Mouse (Mus musculus): ENCODE data around the gene Tfap2c.
A peak's percentile ranks its signal among the peaks of the same experiment; 100 is the strongest.

Tfap2c gene

DNA sequence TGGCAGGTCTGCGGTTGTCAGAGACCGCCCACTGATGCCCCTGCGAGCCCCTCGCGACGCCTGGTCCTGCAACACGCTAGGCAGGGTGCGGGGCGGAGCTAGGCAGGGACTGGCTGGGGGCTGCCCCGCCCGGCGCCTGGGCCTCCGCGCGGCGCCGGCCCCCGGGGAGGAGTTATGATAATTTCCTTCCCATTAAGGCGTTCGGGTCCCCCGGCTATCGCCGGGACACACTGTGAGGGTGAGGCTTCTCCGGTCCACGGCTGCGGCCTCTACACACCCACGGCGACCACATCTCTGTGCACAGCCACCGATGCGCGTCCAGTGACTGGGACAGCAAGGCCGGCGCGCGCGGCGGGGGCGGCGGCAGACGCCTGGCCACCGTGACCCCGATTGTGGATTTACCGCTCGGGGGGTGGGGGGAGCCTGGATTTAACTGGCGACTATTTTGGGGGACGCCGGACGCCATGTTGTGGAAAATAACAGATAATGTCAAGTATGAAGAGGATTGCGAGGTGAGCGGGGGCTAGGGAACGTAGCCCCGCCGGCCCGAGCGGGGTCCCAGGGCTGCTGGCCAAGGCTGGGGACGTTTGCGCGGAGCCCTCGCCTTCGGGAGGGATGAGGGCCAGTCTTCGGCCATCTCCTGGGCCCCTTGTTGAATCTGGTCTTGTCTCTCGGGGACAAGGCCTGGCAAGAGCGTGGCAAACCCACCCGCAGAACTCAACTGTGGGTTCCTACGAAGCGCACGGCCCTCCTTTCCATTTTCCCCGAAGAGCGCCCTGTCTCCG is at the start of gene Tfap2c:
Gene Tfap2c (plus strand): TSS at position 223 of the 785 bp plus-strand sequence.
- DNase-seq (ENCODE audit: low spot score) = no peak

DNA sequence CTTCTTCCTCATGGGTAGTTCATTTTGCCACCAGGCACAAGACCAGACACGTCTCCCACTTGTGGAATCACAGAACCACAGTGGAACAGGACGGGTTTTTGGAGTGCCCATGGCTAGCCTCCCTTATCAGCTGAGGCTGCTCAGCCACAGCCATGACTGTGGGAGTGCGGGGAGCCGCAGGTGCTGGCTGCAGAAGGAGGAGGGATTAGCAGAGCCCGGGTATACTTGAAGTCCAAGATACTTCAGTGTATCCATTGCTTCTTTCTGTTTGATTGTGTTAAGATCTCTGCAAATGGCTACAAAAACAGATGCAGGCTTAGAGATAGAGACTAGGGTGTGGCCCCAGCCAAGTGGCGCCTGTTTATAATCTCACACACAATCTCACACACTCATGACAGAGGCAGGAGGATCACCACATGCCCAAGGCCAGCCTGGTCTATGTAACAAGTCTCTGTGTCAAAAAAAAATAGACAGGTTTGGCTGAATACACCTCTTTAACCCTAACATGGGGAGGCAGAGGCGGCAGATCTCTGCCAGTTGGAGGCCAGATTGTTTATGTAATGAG is 48.6 kb upstream of the Tfap2c start:
- no peak for DNase-seq (ENCODE audit: low spot score)

DNA sequence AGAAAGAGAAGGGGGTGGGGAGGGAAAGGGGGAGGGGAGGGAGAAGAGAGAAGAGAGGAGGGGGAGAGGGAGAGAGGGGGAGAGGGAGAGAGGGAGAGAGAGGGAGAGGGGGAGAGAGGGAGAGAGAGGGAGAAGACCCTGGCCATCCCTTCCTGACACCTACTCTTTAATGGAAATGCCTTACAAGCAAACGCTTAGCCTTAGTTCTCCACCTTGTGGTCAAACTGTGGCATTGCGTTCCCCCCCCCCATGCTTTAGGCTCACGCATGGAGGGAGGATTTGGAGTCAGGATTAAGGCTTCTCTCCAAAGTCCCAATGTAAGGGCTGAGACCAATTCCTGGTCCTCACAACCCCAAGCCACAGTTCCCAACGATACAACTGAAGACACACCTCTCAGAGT is 48.1 kb upstream of the Tfap2c start:
- no peak for DNase-seq (ENCODE audit: low spot score)

DNA sequence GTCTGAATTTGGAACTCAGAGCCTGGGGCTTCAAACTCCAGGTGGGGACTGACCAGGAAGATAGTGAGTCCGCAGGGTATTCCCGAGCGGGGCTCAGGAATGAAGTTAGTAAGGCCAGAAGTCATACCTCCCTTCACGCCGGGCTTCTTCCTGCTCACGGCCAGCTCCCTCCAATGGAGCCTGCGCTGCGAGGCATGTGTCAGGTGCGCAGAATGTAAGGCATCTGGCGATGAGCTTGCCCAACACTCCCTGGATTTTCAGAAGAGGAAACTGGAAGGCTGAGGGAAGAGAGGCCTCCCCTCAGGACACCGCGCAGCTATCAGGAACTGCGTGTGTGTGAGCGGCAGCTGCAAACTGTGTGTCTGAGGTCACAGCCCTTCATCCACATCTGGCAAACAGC is 47.2 kb upstream of the Tfap2c start:
- no peak for DNase-seq (ENCODE audit: low spot score)

DNA sequence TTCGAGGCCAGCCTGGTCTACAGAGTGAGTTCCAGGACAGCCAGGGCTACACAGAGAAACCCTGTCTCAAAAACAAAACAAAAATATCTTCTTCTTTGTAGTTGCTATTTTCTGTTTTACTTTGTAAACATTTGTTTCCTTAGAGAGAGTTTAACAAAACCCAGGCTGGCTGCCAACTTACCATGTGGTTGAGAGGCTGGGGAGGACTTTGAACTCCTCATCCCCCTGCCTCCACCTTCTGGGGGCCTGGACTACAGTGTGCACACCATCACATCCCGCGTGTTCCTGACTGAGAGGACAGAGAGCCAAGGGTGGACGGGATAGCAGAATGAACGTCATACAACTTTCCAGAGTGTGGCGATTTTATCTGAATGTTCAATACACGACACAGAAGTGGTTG is 43.3 kb upstream of the Tfap2c start:
- DNase-seq (ENCODE audit: low spot score) = no peak

DNA sequence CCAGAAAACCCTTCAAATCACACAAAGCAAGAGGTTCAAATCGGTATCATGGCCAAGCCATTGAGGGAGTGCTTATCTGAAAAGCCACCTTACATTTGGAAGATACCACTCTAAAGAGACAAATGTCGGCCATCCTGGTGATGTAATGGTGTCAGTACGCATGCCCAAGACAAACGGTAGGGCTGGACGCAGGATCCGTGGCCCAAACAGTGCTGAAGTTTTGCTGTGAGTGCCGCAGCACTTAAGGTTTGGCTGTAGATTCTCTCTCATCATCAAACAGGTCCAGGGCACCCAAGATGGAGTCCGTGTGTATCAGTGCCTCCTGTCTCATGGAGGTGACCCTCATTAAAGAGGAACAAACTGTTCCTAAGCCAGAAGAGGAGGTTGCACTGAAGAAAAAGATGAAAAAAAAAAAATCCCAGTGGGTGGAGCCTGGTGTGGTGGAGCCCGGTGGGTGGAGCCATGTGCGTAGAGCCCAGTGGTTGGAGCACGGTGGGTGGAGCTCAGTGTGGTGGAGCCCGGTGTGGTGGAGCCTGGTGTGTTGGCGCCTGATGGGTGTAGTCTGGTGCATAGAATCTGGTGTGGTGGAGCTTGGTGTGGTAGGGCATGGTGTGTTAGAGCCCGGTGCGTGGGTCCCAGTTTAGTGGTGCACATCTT is 39.2 kb upstream of the Tfap2c start:
- no peak for DNase-seq (ENCODE audit: low spot score)

DNA sequence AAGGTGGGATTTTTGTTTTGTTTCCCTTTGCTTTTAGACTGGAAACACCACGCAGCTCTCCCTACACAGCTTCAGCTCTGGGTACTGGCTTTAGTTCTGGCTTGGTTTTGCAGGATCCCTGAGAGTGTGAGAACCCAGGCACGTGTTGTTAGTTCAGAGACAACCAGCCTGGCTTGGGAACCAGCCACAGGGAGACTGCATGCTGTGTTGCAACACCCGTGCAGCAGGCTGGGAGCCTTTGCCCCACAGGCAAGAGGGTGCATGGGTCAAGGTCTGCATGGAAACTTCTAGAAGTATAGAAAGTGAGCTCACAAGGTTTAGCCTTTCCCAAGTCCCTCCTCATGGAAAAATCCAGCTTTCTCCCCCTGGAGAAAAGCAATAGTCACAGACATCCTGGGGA is 38.5 kb upstream of the Tfap2c start:
- DNase-seq (ENCODE audit: low spot score) = no peak

DNA sequence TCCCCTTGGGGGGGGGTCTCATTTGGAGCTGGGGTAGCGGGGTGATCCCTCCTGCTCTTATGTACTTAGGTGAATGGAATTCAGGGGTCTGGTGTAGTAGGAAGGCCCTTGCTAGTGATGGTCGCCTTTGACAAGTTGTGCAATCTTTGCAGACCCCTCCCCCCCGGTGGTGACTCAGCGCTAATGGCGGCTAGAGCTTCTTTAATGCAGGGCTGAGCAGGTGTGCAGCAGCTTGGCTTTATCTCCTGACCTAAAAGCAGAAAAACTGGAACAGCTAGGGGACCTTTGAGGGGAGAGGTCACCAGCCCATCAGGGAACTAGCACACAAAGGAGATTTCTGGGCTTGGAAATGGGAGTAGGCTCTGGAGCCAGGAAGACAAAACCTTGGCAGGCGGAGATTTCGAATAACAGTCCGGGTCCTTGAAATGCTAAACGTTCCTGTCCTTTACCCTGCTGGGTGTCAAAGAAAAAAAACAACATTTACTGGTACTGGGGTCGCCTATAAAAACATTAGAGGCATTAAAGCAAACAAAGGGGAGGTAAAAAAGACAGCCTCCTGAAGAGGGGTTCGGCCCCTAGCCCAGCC is 32.9 kb upstream of the Tfap2c start:
- DNase-seq (ENCODE audit: low spot score) = no peak

DNA sequence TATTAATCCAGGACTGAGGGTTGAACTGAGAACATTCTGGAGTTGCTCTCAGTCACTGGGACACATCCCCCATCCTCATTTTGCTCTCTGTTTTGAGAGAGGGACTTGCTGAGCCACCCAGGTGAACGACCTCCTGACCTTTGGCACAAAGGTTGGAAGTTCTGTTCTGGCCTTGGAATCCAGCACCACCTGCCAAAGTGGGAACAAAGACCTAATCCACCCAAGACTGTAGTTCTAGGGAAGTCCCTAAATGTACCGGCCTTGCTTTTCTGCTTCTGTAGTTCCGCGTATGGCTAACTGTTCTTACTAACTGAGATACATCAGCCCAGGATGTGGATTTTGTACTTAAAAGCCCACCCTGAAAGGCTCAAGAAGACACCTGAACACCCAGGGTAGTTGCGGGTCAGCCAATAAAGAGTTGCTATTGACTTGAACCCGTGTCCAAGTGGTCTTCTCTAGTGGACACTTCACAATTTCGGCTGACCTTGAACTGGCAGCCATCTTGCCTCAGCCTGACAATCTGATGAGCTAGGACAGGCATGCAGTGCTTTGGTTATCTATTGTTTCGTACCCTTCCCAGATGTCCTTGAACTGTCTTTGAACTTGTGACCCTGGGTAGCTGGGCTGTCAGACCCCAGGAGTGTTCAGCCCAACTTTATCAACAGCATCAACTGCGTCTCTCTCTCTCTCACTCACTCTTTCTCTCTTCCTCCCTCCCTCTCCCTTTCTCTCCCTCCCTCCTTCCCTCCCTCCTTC is 28.6 kb upstream of the Tfap2c start:
- no peak for DNase-seq (ENCODE audit: low spot score)

DNA sequence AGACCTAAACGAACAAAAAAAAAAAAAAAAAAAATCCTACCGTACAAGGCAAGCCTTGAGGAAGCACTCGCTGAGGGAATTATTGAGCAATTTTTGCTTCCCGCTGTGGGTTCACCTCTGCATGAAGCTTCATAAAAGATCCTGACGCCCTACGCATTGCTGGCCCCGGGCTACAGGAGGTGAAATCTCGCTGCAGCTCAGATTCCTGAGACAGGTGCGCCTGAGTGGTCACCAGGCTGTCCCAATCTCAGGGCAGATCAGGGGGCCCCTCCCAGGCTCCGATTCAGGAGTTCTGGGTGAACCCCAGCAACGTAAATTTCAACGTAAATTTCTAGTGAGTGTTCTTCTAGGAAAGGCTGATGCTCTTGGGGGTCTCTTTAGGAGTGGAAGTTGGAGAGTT is 26.9 kb upstream of the Tfap2c start:
- no peak for DNase-seq (ENCODE audit: low spot score)

DNA sequence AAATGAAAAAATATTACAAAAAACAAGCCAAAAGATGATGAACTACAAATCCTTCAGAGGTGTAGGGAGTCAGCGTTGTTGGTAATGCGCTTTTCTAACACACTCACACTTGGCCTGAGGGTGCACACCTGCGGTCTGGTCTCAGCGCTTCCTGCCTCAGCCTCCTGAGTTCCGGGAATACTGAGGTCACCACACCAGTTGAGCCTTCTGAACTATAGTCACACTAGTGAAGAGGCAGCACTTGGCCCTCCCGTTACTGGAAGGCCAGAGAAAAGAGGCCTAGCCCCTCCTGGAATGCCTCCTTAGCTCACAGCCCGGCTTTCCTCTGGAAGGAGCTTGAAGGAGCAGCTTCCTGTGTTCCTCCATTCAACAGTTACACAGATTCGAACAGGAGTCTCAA is 22.2 kb upstream of the Tfap2c start:
- no peak for DNase-seq (ENCODE audit: low spot score)

DNA sequence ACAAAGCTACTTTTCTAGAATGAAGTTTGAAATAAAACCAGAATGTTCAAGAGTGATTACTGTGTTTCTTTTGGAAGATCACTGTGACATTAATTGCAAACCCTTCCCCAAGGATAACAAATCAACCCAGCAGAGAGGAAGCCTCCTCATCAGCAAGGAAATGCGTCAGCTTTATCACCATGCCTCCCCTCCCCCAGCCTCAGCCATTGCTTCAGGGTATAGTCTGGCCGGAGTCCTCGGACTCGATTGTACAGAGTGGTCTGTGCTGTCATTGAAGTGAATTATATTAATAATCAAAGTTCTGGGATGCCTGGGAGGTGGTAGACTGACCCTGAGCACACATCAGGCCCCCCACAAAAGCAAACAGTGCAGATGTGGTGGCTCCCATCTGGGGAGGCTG is 5.4 kb upstream of the Tfap2c start:
- DNase-seq (ENCODE audit: low spot score) = no peak

DNA sequence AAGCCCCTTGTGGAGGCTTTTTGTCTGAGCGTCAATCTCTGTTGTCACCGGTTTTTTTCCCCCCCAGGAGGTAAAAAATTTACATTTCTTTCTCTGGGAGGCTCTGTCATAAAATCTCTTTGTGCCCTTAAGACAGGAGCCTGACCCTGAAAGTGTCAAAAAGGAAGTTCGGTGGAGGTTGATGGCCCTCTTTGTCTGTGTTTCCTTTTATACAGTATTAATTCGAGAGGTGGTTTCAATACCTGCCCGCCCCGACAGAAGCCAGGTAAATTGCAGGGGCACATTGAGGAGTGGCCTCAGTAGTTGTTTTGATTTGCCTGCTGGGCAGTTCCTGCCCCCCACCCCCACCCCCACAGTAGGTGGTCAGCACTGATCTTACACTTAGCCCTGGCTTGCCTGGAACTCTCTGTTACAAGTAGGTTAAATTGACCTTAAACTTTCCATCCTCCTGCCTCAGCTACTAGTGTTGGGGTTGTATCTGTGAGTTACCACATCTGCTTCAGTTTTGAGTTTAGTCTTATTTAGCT is 4.7 kb upstream of the Tfap2c start:
- no peak for DNase-seq (ENCODE audit: low spot score)

DNA sequence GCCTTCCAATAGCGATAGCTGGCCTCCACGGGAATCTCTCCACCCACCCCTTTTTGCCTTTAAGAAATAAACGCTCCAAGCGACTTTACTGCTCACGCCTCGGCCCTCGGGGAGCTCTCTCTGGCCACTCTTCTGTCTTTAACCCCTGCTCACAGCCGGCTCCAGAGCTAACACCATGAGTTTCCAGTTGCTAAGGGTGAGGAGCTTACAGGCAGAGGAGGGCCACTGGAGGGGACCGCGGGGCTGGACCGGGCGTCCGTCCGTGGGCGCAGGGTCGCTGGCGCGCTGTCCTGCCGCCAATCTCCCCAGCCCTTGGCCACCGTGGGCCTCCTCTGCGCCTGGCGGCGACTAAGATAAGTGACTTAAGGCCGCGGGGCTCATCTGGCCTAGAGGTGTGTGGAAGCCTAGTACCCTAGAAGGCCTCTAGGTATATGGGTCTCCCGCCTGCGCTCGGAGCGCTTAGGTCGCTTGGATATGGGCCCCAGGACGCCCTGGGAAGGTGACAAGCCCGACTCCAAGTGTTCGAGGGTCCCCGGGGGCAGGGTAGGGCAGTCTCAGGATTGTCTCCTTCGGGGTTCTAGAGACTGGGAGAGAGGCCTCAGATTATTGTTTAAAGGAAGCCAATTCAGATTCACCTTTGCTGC is 3.7 kb upstream of the Tfap2c start:
- no peak for DNase-seq (ENCODE audit: low spot score)

DNA sequence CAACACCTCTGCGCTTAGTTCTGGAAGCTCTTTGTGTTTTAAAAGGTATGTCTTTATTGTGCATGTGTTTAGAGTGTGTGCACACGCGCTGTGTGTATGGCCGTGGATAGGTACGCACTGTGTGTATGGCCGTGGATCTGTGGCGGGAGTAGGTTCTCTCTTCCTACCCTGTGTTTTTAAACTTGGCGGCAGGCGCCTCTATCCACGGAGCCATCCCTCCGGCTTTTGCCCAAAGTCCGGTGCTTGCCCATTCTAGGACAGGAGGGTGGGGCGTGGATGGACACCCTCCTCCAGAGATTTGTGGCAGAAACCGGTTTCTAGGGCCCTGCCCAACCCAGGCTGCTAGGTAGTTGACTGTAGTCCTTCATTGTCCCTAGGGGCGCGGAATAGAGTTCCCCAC is 2.8 kb upstream of the Tfap2c start:
- no peak for DNase-seq (ENCODE audit: low spot score)

DNA sequence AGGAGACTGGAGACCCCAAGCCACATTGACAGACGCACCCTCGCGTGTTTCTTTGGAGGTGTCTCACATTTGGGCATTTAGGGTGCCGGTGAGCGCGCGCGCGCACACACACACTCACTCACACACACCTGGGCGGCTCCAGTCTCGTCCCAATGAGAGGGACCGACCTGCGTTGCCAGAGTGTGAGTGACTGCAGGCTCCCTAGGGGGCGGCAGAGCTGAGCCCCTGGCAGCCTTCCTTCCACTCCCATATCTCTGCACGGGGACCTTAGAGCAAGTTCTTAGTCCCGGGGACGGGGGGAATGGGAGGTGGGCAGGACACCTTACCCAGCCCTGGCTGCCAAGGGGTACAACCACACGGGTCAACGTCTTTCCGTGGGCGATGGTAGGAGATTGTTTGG is 2.3 kb upstream of the Tfap2c start:
- no peak for DNase-seq (ENCODE audit: low spot score)

DNA sequence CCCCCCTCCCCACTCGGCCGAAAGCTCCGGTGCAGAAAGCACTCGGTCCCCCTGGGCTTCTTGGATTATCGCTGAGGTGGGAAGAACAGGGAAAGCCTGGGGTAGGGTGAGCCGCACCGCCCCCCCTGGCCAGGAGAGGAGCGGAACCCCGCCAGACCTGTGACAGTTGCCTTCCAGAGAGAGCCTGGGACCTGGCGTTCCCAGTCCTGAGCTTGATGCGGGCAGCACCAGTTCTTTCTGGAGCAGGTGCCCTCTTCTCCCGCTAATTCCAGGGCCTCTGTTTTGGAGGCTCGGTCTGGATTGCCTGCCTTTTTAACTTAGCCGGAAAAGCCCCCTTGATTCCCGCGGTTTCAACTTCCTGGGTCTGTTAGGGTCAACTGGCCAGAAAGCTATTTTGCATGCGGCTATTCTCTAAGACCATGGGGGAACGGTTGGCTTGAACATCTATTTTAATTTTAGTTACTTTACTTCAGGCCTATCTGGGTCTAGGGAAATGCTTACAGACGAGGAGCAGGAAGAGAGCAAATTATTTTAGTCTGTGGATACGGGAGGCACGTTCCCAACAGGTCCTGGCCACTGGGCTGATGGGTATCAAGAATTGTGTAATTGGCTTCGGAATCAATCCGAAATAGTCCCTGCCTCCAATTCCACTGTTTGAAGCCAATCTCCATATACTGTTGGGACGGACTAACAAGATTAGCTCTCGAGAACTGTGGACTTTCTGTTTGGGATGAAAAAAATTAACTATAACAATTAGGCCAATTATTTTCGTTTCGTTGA is 1.4 kb upstream of the Tfap2c start:
- no peak for DNase-seq (ENCODE audit: low spot score)

DNA sequence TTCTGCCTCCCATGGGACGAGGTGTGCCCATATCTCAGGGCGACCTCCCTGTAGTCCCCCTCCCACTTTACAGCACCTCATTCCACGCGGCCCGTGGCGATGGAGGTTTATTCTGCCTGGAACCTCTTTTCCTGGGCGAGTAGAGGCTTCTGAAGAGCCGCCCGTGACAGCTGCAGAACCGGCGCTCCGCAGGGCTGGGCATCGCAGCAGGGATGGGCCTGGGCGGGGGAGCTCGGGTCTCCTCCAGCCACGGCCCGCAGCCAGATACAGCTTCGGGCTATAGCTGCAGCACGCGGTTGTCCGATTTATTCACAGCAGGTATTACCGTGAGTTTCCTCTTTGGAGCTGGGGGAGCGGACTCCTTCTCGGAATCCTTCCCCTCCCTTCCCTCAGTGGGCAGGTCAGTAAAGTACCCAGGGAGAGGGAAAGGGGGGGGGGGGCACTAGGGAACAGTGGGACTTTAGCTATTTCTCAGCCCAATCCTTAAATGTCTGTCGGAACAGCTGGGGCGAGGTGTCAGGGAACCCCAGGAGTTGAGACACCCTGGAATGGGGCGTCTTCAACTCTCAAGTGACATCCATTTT is 629 bp upstream of the Tfap2c start:
- DNase-seq (ENCODE audit: low spot score) = no peak

DNA sequence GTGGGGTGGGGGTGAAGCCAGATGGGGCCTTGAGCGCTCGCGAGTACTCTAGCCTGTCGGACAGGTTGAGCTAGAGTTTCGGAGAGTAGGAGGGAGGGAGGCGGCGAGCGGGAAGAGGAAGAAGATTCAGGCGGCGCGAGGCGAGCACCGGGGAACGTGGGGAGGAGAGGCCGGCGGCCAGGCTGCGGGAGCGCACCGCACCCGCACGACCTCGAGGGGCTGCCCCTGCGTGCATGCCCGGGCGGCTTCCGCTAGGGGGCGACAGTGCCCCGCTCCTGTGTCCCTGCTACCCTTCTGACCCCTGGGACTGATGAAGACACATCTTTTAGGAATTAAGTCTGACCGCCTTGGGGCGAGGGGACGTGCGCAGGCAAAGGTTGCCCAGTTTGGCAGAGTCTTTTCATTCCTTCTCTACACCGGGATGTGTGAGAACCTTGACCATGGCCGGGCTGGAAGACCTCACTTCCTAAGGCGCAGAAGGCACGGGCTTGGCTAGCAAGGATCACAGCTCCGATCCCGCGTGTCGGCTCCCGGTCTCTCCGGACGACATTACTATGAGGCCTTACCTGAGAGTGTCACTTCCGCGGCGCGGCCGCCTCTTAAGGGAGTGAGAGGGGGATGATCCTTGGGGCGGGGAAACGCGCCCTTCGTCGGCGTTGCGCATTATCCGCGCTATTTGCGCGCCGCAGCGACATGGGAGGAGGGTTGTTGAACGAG is 1.1 kb downstream of the Tfap2c start:
- DNase-seq (ENCODE audit: low spot score) = peak; percentile 6
